Mouse (Mus musculus) E14TG2a.4 (cell line): ENCODE results near the gene Idh3a.

Experiments used
- CTCF ChIP-seq: conservative IDR thresholded peaks from 2 replicates; pipeline ENCODE4 v1.5.1; 2014; ENCODE audit warnings: low read length
- NANOG ChIP-seq: IDR thresholded peaks from 2 replicates; pipeline ENCODE4 v1.6.1; 2014; ENCODE audit warnings: borderline replicate concordance, low read length, mixed read lengths
- POU5F1 ChIP-seq: IDR thresholded peaks from 2 replicates; pipeline ENCODE4 v1.6.1; 2014; ENCODE audit warnings: low read length, borderline replicate concordance

DNA sequence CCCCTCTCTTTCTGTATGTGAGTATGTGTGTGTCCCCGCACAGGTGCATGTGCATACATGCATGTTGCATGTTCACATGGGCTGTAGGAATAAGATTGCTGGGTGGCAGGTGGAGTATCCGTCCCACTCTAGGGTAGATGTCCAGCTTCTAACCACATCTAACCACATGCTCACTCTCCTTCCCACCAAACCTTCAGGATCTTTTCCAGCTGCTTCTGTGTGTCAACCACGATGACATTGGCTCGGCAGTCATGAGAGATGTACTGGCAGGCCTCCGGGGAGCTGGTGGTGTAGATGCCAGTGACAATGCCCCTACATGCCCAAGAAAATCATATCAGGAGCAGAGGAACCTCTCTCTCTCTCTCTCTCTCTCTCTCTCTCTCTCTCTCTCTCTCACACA is 41.1 kb downstream of the Idh3a start:
- TF ChIP-seq CTCF (no peak), NANOG (no peak), POU5F1 (no peak)
